Mouse (Mus musculus): ENCODE results near the gene Nup98. TPM values are rescaled to one million over a fixed set of nuclear protein-coding genes. Genes with fewer than 3 reads are reported as not detected.

The Nup98 gene
- total RNA-seq, 4 experiments from 2014 or later: 41.6 to 49.2 (median 45.3) TPM

- no peak for DNase-seq (ENCODE audit: low spot score in 2 of 2)
These were observed 23.1 kb upstream of the Nup98 start for GRCm38 (mm10) chr7:102233059-102233458.

GRCm38 (mm10) chr7:102229814-102230213, 19.8 kb upstream of the Nup98 start:
- no peak for DNase-seq (ENCODE audit: low spot score in 2 of 2)

GRCm38 (mm10) chr7:102228049-102228670, 18.2 kb upstream of the Nup98 start:
- DNase-seq (ENCODE audit: low spot score in 2 of 2): no peak

GRCm38 (mm10) chr7:102226051-102226450, 16.1 kb upstream of the Nup98 start:
- DNase-seq (ENCODE audit: low spot score in 2 of 2): no peak

GRCm38 (mm10) chr7:102223883-102224738, 14.1 kb upstream of the Nup98 start:
- no peak for DNase-seq (ENCODE audit: low spot score in 2 of 2)

- DNase-seq (ENCODE audit: low spot score in 2 of 2): peak in 1 of 2 experiments; percentile 47
These were observed 13.0 kb upstream of the Nup98 start for GRCm38 (mm10) chr7:102222830-102223556.

GRCm38 (mm10) chr7:102222336-102222735, 12.4 kb upstream of the Nup98 start:
- DNase-seq (ENCODE audit: low spot score in 2 of 2): no peak

- no peak for DNase-seq (ENCODE audit: low spot score in 2 of 2)
These were observed 11.9 kb upstream of the Nup98 start for GRCm38 (mm10) chr7:102221899-102222298.

- no peak for DNase-seq (ENCODE audit: low spot score in 2 of 2)
These were observed 1.1 kb upstream of the Nup98 start for GRCm38 (mm10) chr7:102211071-102211470.

- no peak for DNase-seq (ENCODE audit: low spot score in 2 of 2)
These were observed 1.1 kb downstream of the Nup98 start for GRCm38 (mm10) chr7:102208806-102209363.

GRCm38 (mm10) chr7:102205646-102206045, 4.3 kb downstream of the Nup98 start:
- no peak for DNase-seq (ENCODE audit: low spot score in 2 of 2)

GRCm38 (mm10) chr7:102204296-102204857, 5.6 kb downstream of the Nup98 start:
- DNase-seq (ENCODE audit: low spot score in 2 of 2): no peak

- no peak for DNase-seq (ENCODE audit: low spot score in 2 of 2)
These were observed 8.8 kb downstream of the Nup98 start for GRCm38 (mm10) chr7:102200996-102201785.

GRCm38 (mm10) chr7:102200576-102200975, 9.4 kb downstream of the Nup98 start:
- no peak for DNase-seq (ENCODE audit: low spot score in 2 of 2)

- DNase-seq (ENCODE audit: low spot score in 2 of 2): no peak
These were observed 17.6 kb downstream of the Nup98 start for GRCm38 (mm10) chr7:102192356-102192755.

GRCm38 (mm10) chr7:102183849-102184248, 26.1 kb downstream of the Nup98 start:
- DNase-seq (ENCODE audit: low spot score in 2 of 2): no peak

GRCm38 (mm10) chr7:102170300-102170699, 39.7 kb downstream of the Nup98 start:
- DNase-seq (ENCODE audit: low spot score in 2 of 2): no peak

- no peak for DNase-seq (ENCODE audit: low spot score in 2 of 2)
These were observed 56.3 kb downstream of the Nup98 start for GRCm38 (mm10) chr7:102153691-102154090.

GRCm38 (mm10) chr7:102137898-102138297, 72.1 kb downstream of the Nup98 start:
- no peak for DNase-seq (ENCODE audit: low spot score in 2 of 2)

GRCm38 (mm10) chr7:102137464-102137863, 72.5 kb downstream of the Nup98 start:
- DNase-seq (ENCODE audit: low spot score in 2 of 2): no peak

GRCm38 (mm10) chr7:102132395-102132794, 77.6 kb downstream of the Nup98 start:
- no peak for DNase-seq (ENCODE audit: low spot score in 2 of 2)
